ENCODE assay signal across 17 mouse cellular contexts in genomic region chr9:116084324-116084931, GRCm38 (mm10).
DNase-seq lines count a peak whose midpoint lies in the region; ATAC-seq and TF ChIP-seq lines count a peak whose summit lies in the region.
"Had no signal": no experiment of that assay in that cellular context is flagged by ENCODE, and none has a peak within 500 bp of the region (broad histone marks: within the 10 kb centered on the region; RNA-seq: fewer than 3 reads in every experiment).

No protein-coding gene starts in this region.

- 45% methylated on average over 12 of the region's 12 CpGs for WGBS in liver, embryonic 16.5 days (ENCODE audit: insufficient replicate concordance)

- no peaks in the 10 kb centered on the region for H3K27me3 ChIP-seq in C2C12 (ENCODE audit: control insufficient read depth, insufficient read depth, insufficient read length)
- no peaks in the 10 kb centered on the region for H3K27me3 ChIP-seq in liver, embryonic 16.5 days (ENCODE audit: control insufficient read depth, insufficient read depth, low read depth, low read length)
- H3K27me3 ChIP-seq: forebrain, embryonic 12.5 days; limb, embryonic 15.5 days; midbrain, embryonic 13.5 days; neural tube, embryonic 13.5 days had no signal

- H3ac ChIP-seq in C2C12 (ENCODE audit: control insufficient read depth, insufficient read length, low read depth): no peak overlapping the region

- no peak overlapping the region for H3K4me3 ChIP-seq in C2C12 (ENCODE audit: insufficient read depth, poor library complexity, severe bottlenecking)
- H3K4me3 ChIP-seq in liver, embryonic 16.5 days (ENCODE audit: low read depth, low read length): no peak overlapping the region
- H3K4me3 ChIP-seq: forebrain, embryonic 12.5 days; gastrocnemius, adult 2 months; heart, embryonic 10.5 days; limb, embryonic 15.5 days; midbrain, embryonic 13.5 days; neural tube, embryonic 13.5 days had no signal

- no peak overlapping the region for H3K4me2 ChIP-seq in liver, embryonic 16.5 days (ENCODE audit: low read depth, low read length)
- H3K4me2 ChIP-seq: forebrain, embryonic 12.5 days; limb, embryonic 15.5 days; midbrain, embryonic 13.5 days; neural tube, embryonic 13.5 days had no signal

- no peaks in the 10 kb centered on the region; the same call in 1 of the 2 replicates for H3K4me1 ChIP-seq in liver, embryonic 16.5 days (ENCODE audit: control insufficient read depth, low read depth, low read length)
- H3K4me1 ChIP-seq: forebrain, embryonic 12.5 days; heart, embryonic 10.5 days; limb, embryonic 15.5 days; midbrain, embryonic 13.5 days had no signal

- no peaks in the 10 kb centered on the region for H3K9me3 ChIP-seq in liver, embryonic 16.5 days (replicated peaks; ENCODE audit: control insufficient read depth, low read length)
- H3K9me3 ChIP-seq: forebrain, embryonic 12.5 days; heart, embryonic 10.5 days; limb, embryonic 15.5 days; midbrain, embryonic 13.5 days; neural tube, embryonic 13.5 days had no signal

- H3K36me3 ChIP-seq in C2C12 (ENCODE audit: control insufficient read depth, insufficient read depth): peaks cover 7% of the 10 kb centered on the region
- H3K36me3 ChIP-seq in liver, embryonic 16.5 days (ENCODE audit: control insufficient read depth, insufficient read depth): no peaks in the 10 kb centered on the region
- H3K36me3 ChIP-seq: forebrain, embryonic 12.5 days; heart, embryonic 10.5 days; midbrain, embryonic 13.5 days; neural tube, embryonic 13.5 days had no signal

- no peak for ATAC-seq in liver, embryonic 16.5 days (ENCODE audit: low read depth)
- ATAC-seq in monocyte, adult 5-6 weeks (replicated peaks; ENCODE audit: insufficient number of reproducible peaks, low FRiP score, low TSS enrichment, poor library complexity, severe bottlenecking): peak; percentile 28
- ATAC-seq: intestine, postnatal 0 days; midbrain, embryonic 13.5 days had no signal

- H3K79me2 ChIP-seq in C2C12 (ENCODE audit: control insufficient read depth, insufficient read depth): no peaks in the 10 kb centered on the region

- DNase-seq in NIH3T3 (ENCODE audit: low read depth): peak; percentile 39
- no peak for DNase-seq in layer of hippocampus, adult 9-11 months
- DNase-seq in right cerebral cortex, postnatal 10 days (ENCODE audit: low spot score in 2 of 2): no peak
- no peak for DNase-seq in embryo, embryonic 10.5 days (ENCODE audit: low spot score)
- DNase-seq: cerebellum, postnatal 10 days; gastrocnemius, adult 2 months; heart, postnatal 4 days; right cerebral cortex, adult 18-20 months had no signal

- no peaks in the 10 kb centered on the region for H3K79me3 ChIP-seq in C2C12 (ENCODE audit: low read depth)

- H3K27ac ChIP-seq in liver, embryonic 16.5 days (ENCODE audit: low read length): peak overlapping the region; percentile 67; the same call in 1 of the 2 replicates
- H3K27ac ChIP-seq: forebrain, embryonic 12.5 days; gastrocnemius, adult 2 months; heart, embryonic 10.5 days; limb, embryonic 15.5 days; midbrain, embryonic 13.5 days; neural tube, embryonic 13.5 days had no signal

- no peak overlapping the region for H3K9ac ChIP-seq in liver, embryonic 16.5 days (ENCODE audit: low read depth, low read length)
- H3K9ac ChIP-seq: forebrain, embryonic 12.5 days; limb, embryonic 15.5 days; midbrain, embryonic 13.5 days; neural tube, embryonic 13.5 days had no signal

- no peak for TF ChIP-seq CTCF in C2C12 (IDR thresholded peaks at IDR 0.05; ENCODE audit: control insufficient read depth, insufficient read depth, insufficient read length)

TF ChIP-seq in C2C12, 6 proteins besides CTCF, POLR2A, EP300 and RAD21:
- TF ChIP-seq CEBPB (IDR thresholded peaks at IDR 0.05; ENCODE audit: low read depth): peak; percentile 14
- TF ChIP-seq MYOG (IDR thresholded peaks at IDR 0.05; ENCODE audit: control insufficient read depth, extremely low read depth, insufficient read length): no peak
- TF ChIP-seq MAX (IDR thresholded peaks at IDR 0.05): no peak
- TF ChIP-seq MYOD1 (IDR thresholded peaks at IDR 0.05; ENCODE audit: control insufficient read depth, insufficient read length, low read depth): no peak
- no peak for TF ChIP-seq USF1 (IDR thresholded peaks at IDR 0.05; ENCODE audit: low read depth)
- no peak for TF ChIP-seq FOSL1 (IDR thresholded peaks at IDR 0.05; ENCODE audit: insufficient read depth, low read length, poor library complexity, severe bottlenecking)
